Mouse (Mus musculus) bone marrow, adult 2 months (tissue): ENCODE measurements at regions not wholly inside any gene's neighbourhood (a gene's known extent, or its start where the extent isn't known, plus 50 kb on each side); places are given as distances from the start of the nearest gene placed in this dataset.

Experiments used
- H3K27ac ChIP-seq: fragments of 200-500 bp; 2 replicates; pipeline ENCODE4 v1.5.1; 2012; ENCODE audit warnings: low read depth, mild to moderate bottlenecking, control low read depth, inconsistent platforms, low read length; ENCODE audit not compliant: control insufficient read depth, poor library complexity, insufficient read depth
- H3K4me1 ChIP-seq: fragments of 200-500 bp; 2 replicates; pipeline ENCODE4 v1.6.1; 2011; ENCODE audit warnings: low read length; ENCODE audit not compliant: control insufficient read depth, insufficient read depth
- H3K4me3 ChIP-seq: fragments of 200-500 bp; replicated peaks from 2 replicates; pipeline ENCODE3; 2011; ENCODE audit warnings: mild to moderate bottlenecking, low read depth, low read length, control low read depth; ENCODE audit not compliant: control insufficient read depth
- CTCF ChIP-seq: fragments of 200-500 bp; IDR thresholded peaks from 2 replicates; pipeline ENCODE4 v1.5.1; 2011; ENCODE audit warnings: low read length, control low read depth; ENCODE audit not compliant: control insufficient read depth, insufficient read depth
- POLR2A ChIP-seq: fragments of 200-500 bp; IDR thresholded peaks from 2 replicates; pipeline ENCODE4 v1.6.1; 2011; ENCODE audit warnings: low read depth, mild to moderate bottlenecking, control low read depth, low read length, borderline replicate concordance; ENCODE audit not compliant: control insufficient read depth
- WGBS: fragments of 180-500 bp; shearing (Covaris S2); methylation state at CpG from one replicate; pipeline ENCODE4 v1.1.7; 2018; 5-methylcytosine and 5-hydroxymethylcytosine counted together

DNA sequence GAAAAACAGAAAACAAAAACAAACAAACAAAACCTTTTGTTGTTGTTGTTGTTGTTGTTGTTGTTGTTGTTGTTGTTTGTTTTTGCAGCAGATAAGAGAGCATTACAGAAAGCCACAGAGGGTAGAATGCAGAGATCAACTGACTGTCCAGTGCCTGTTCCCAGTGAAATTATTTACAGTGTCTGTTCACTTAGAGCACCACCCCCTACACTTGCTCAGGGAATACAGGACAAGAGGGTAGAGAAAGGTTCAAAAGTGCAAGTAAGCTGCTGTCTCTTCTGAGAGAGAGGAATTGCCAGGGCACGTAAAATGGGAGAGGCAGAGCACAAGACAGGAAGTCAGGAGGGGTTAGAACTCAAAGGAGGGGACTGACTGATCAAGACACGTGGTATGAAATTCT, 670.1 kb upstream of the Map3k7 start:
- TF ChIP-seq POLR2A, result no peak
- TF ChIP-seq CTCF, result no peak
- 42% methylated on average over 2 of the region's 2 CpGs for WGBS
- no peaks in the 10 kb centered on the region for H3K4me1 ChIP-seq
- H3K4me3 ChIP-seq, result no peak overlapping the region
- no peak overlapping the region for H3K27ac ChIP-seq

DNA sequence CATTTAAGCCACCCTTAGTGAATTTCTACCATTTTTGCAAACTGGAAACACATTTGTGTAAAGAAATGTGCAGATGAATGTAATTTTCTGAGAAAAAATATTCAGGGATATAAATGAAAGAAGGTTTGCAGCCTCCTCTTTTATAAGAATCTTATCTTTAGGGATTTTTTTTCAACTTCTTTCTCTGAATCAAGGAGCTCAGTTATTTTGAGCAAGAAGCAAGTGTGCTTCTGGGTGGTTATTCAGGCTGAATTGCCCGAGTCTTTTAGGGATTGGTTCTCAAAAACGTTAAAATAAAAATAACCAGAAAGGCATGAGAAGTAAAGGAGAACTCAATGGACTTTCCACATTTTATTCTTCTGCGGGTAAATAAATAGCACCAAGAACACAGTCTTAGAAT, 666.0 kb upstream of the Map3k7 start:
- no peaks in the 10 kb centered on the region for H3K4me1 ChIP-seq
- no peak for TF ChIP-seq CTCF
- H3K27ac ChIP-seq, result no peak overlapping the region
- no peak overlapping the region for H3K4me3 ChIP-seq
- 78% methylated on average over 3 of the region's 3 CpGs for WGBS

DNA sequence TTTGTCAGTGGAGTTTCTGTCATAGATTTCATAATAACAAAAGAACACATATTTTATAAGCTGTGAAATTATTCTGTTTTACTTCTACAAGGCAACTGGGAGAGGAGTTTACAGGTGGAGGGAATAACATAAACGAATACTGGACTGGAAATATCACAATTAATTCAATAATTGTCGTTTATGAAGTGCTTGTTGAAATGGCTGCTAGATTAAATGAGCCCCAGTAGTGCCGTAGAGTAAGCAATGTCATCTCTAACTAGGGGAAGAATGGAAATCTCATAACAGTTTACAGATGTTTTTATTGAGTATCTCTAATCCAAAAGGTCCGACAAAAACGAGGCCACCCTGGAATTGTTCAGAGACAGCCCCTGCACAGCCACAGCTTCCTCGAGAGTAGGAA, 644.6 kb upstream of the Map3k7 start:
- WGBS, result 66% methylated on average over 6 of the region's 6 CpGs
- TF ChIP-seq CTCF (no peak), POLR2A (no peak)
- H3K27ac ChIP-seq, result no peak overlapping the region

DNA sequence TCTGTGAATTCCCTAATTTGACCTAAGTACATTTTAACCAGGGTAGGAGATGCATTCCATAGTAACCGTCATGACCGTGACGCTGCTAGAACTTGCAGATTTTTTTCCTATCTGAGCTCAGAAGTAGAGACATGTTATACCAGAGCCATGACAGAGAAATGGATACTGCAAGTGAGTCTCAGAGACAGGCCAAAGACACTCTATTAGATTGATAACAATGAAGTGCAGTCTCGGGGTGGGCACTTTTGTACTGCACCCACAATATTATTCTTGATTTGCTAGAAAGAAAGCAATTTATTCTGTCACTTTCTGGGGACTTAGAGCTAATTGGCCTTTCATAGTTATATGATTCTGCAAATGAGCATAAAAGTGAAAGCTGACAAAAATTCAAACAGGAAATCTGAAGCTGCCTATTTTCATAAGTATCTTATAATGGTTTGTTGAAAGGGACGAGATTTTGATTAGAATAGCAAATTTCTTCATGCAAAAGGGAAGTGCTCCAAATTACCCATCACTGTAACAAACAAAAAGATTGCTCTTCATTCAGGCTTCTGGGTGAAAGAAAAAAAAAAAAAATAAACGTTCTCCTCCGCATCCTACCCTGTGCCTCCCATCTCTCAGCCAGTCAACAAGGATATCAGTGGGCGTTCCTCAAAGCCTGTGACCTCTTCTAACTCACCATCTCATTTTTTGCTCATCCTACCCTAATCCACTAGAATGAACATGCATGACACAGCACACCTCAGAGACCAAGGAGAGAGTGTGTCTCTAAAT, 643.0 kb upstream of the Map3k7 start:
- 80% methylated on average over 8 of the region's 8 CpGs for WGBS
- no peak for TF ChIP-seq POLR2A
- TF ChIP-seq CTCF, result no peak
- Histone ChIP-seq H3K27ac (no peak overlapping the region), H3K4me1 (no peaks in the 10 kb centered on the region), H3K4me3 (no peak overlapping the region)

More for the DNA sequence above, 644.6 kb upstream of the Map3k7 start:
- Histone ChIP-seq H3K4me1 (no peaks in the 10 kb centered on the region), H3K4me3 (no peak overlapping the region)

DNA sequence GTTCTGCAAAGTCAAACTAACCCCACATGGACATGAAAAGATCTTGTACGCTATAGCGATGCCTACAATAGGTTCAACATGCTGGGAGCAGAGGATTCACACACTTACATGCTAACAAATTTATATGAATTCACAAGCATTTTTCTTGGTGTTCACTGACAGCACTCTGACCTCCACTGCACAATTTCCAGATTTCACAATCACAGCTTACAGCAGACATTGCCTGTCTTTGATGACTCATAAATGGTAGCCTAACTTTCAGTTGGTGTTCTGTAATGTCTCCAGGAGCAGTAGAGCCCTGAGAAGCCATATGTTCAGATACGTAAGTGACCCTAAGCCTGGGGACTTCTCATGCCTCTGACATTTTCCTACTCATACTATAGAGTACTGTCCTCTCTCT, 640.1 kb upstream of the Map3k7 start:
- Histone ChIP-seq H3K4me1 (no peaks in the 10 kb centered on the region), H3K27ac (no peak overlapping the region), H3K4me3 (no peak overlapping the region)
- no peak for TF ChIP-seq POLR2A
- no peak for TF ChIP-seq CTCF
- 86% methylated on average over 3 of the region's 3 CpGs for WGBS

DNA sequence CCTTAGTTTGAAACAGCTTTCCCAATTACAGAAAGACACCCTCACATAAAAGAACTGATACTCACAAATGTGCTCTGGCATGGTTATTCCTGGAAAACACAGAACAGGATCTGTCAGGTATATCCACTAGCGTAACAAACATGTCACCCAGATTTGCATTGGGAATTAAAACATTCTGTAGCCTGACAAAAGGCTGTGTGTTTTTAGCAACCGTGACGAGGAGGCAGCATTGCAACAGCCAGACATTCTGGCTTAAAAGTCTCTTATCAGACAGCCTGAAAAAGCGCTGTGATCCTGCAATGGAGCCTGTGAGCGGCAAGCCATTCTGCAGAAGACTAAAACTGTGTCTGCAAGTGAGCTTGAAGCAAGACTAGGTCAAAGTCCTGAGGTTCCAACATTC, 635.1 kb upstream of the Map3k7 start:
- TF ChIP-seq POLR2A (no peak), CTCF (no peak)
- Histone ChIP-seq H3K4me3 (no peak overlapping the region), H3K4me1 (no peaks in the 10 kb centered on the region), H3K27ac (no peak overlapping the region)
- WGBS, result 70% methylated on average over 5 of the region's 5 CpGs

GRCm38 (mm10) chr4:31331053-31331452, 632.8 kb upstream of the Map3k7 start:
- no peaks in the 10 kb centered on the region for H3K4me1 ChIP-seq
- H3K4me3 ChIP-seq, result no peak overlapping the region
- no peak overlapping the region for H3K27ac ChIP-seq
- no peak for TF ChIP-seq CTCF
- TF ChIP-seq POLR2A, result no peak

DNA sequence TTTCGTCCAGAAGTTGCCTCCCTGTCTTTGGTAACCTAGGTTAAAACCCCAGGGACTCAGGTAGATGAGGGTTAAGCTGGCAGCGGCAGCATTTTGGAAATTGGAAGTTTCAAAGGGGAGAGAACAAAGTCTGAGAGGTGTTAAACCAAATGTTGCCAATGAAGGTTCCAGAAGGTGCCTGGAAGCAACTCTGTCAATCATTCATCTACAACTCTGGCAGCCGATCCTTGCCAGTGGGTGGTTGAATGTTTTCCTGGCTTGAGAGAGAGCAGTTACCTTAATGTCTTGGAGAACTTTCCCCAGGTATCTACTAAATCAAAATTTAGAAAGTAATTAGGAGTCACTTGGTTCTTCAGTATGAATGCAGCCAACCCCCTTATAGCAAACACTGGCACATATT, 628.2 kb upstream of the Map3k7 start:
- 66% methylated on average over 3 of the region's 3 CpGs for WGBS
- Histone ChIP-seq H3K4me3 (no peak overlapping the region), H3K4me1 (no peaks in the 10 kb centered on the region), H3K27ac (no peak overlapping the region)
- TF ChIP-seq CTCF (no peak), POLR2A (no peak)

DNA sequence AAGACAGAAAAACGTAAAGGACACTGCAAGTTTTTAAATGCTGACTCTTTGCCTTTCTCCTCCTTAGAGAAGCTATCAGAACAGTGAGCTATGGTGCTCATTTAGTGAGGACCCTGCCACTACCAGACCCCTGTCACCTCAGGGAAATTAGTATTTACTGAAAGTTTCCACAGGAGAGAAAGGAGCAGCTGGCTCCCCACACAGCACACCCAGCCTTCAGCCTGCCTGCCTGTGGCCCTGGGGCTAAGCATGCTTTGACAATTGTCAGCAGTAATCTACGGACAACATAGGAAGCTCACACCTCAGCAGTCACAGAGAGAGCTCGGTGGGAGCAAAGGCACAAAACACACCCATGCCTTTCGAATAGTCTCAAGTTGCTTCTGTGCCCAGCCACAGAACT, 625.9 kb upstream of the Map3k7 start:
- TF ChIP-seq POLR2A, result no peak
- TF ChIP-seq CTCF, result no peak
- Histone ChIP-seq H3K27ac (no peak overlapping the region), H3K4me1 (no peaks in the 10 kb centered on the region), H3K4me3 (no peak overlapping the region)
- WGBS, result 67% methylated on average over 4 of the region's 4 CpGs
